ENCODE assay signal across 15 mouse cellular contexts in the genomic region with DNA sequence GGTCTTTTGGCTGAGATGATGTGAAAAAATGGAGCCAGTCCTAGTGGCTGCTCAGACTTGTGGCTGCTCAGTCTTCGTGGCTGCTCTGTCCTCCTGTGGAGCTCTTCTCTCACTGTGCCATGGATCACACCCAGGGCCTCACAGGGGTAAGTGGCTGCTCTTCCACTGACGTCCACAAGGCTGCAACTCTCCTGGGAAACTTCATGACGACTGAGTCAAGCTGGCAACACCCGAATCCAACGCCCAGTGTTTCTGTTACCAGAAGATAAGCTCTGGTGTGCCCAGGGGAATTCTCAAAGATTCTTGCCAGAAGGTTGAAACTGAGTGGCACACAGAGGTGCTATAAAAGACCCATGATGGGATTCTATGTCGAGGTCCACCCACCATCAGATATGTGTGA. TPM values are rescaled to one million over a fixed set of nuclear protein-coding genes. Genes with fewer than 3 reads are reported as not detected.
DNase-seq lines count a peak whose midpoint lies in the region; ATAC-seq and TF ChIP-seq lines count a peak whose summit lies in the region.
"Had no signal": no experiment of that assay in that cellular context is flagged by ENCODE, and none has a peak within 500 bp of the region (broad histone marks: within the 10 kb centered on the region; RNA-seq: fewer than 3 reads in every experiment).

No protein-coding gene starts in this region.

- no peak overlapping the region for H3K4me2 ChIP-seq in liver, embryonic 11.5 days
- H3K4me2 ChIP-seq in stomach, embryonic 14.5 days (replicated peaks; ENCODE audit: low read depth, low read length): no peak overlapping the region
- H3K4me2 ChIP-seq: embryonic facial prominence, embryonic 12.5 days; heart, embryonic 15.5 days; hindbrain, embryonic 12.5 days; midbrain, embryonic 11.5 days had no signal

- H3K27ac ChIP-seq in heart, adult 2 months: no peak overlapping the region
- no peak overlapping the region for H3K27ac ChIP-seq in liver, embryonic 11.5 days (ENCODE audit: low read depth, low read length)
- H3K27ac ChIP-seq in stomach, embryonic 14.5 days (ENCODE audit: low read length): no peak overlapping the region
- no peak overlapping the region for H3K27ac ChIP-seq in gastrocnemius, adult 2 months
- H3K27ac ChIP-seq: embryonic facial prominence, embryonic 12.5 days; heart, embryonic 15.5 days; hindbrain, embryonic 12.5 days had no signal

- WGBS in heart, adult 2 months: 50% methylated on average over 6 of the region's 6 CpGs
- 52% methylated on average over 6 of the region's 6 CpGs for WGBS in liver, embryonic 11.5 days
- WGBS in stomach, embryonic 14.5 days: 69% methylated on average over 6 of the region's 6 CpGs

- no peak overlapping the region for H3K4me3 ChIP-seq in heart, adult 2 months
- no peak overlapping the region for H3K4me3 ChIP-seq in liver, embryonic 11.5 days (ENCODE audit: low read depth, low read length)
- no peak overlapping the region for H3K4me3 ChIP-seq in stomach, embryonic 14.5 days (ENCODE audit: low read depth, low read length)
- no peak overlapping the region for H3K4me3 ChIP-seq in gastrocnemius, adult 2 months
- H3K4me3 ChIP-seq: embryonic facial prominence, embryonic 12.5 days; heart, embryonic 15.5 days; hindbrain, embryonic 12.5 days had no signal

- no peak overlapping the region for H3K9ac ChIP-seq in heart, adult 2 months (ENCODE audit: low read depth, low read length)
- no peak overlapping the region for H3K9ac ChIP-seq in liver, embryonic 11.5 days (ENCODE audit: low read depth, low read length)
- no peak overlapping the region for H3K9ac ChIP-seq in stomach, embryonic 14.5 days (replicated peaks; ENCODE audit: low read depth, low read length)
- H3K9ac ChIP-seq: embryonic facial prominence, embryonic 12.5 days; heart, embryonic 15.5 days; hindbrain, embryonic 12.5 days had no signal

- TF ChIP-seq CTCF in heart, adult 2 months (IDR thresholded peaks at IDR 0.05): 0 out of 2 replicates have a peak, but pooled peaks have one; percentile 10
- no peak for TF ChIP-seq CTCF in gastrocnemius, adult 2 months (IDR thresholded peaks at IDR 0.05)

- no peaks in the 10 kb centered on the region for H3K27me3 ChIP-seq in heart, adult 2 months (ENCODE audit: control insufficient read depth, insufficient read depth, low read length)
- H3K27me3 ChIP-seq in liver, embryonic 11.5 days (replicated peaks; ENCODE audit: control insufficient read depth, insufficient read depth, low read length): no peaks in the 10 kb centered on the region
- H3K27me3 ChIP-seq in stomach, embryonic 14.5 days (ENCODE audit: control insufficient read depth, insufficient read depth, low read length): no peaks in the 10 kb centered on the region
- H3K27me3 ChIP-seq: embryonic facial prominence, embryonic 12.5 days; heart, embryonic 15.5 days; hindbrain, embryonic 12.5 days had no signal

- H3K9me3 ChIP-seq in liver, embryonic 11.5 days (ENCODE audit: control insufficient read depth, low read length): no peaks in the 10 kb centered on the region
- H3K9me3 ChIP-seq in stomach, embryonic 14.5 days (ENCODE audit: control insufficient read depth, low read depth, low read length): no peaks in the 10 kb centered on the region
- H3K9me3 ChIP-seq: embryonic facial prominence, embryonic 12.5 days; heart, embryonic 15.5 days; hindbrain, embryonic 12.5 days had no signal

- DNase-seq in heart, adult 2 months: no peak
- no peak for DNase-seq in heart, adult 9 months (ENCODE audit: low spot score in 2 of 2)
- DNase-seq in adipocyte (ENCODE audit: low spot score): peak; percentile 13
- DNase-seq in liver, embryonic 11.5 days (ENCODE audit: low spot score): no peak
- DNase-seq in gastrocnemius, adult 2 months: no peak
- DNase-seq in urinary bladder, postnatal 36 days (ENCODE audit: low spot score in 2 of 2): no peak
- DNase-seq in kidney, postnatal 4 days: no peak
- DNase-seq: adrenal gland, postnatal 25 days; cerebellum, adult 11 months; layer of hippocampus, adult 9-11 months had no signal

- no peaks in the 10 kb centered on the region for H3K36me3 ChIP-seq in heart, adult 2 months (ENCODE audit: control insufficient read depth, insufficient read depth, low read length)
- no peaks in the 10 kb centered on the region for H3K36me3 ChIP-seq in liver, embryonic 11.5 days (ENCODE audit: control insufficient read depth, insufficient read depth, low read length)
- H3K36me3 ChIP-seq in stomach, embryonic 14.5 days (ENCODE audit: control insufficient read depth, insufficient read depth, low read length): no peaks in the 10 kb centered on the region
- H3K36me3 ChIP-seq: embryonic facial prominence, embryonic 12.5 days; heart, embryonic 15.5 days; hindbrain, embryonic 12.5 days had no signal

- no peaks in the 10 kb centered on the region for H3K4me1 ChIP-seq in heart, adult 2 months (ENCODE audit: control insufficient read depth, insufficient read depth, low read length)
- H3K4me1 ChIP-seq in liver, embryonic 11.5 days (replicated peaks; ENCODE audit: control insufficient read depth, insufficient read depth, low read length): peaks cover 6% of the 10 kb centered on the region
- H3K4me1 ChIP-seq in stomach, embryonic 14.5 days (ENCODE audit: control insufficient read depth, insufficient read depth, low read length): no peaks in the 10 kb centered on the region
- H3K4me1 ChIP-seq: embryonic facial prominence, embryonic 12.5 days; heart, embryonic 15.5 days; hindbrain, embryonic 12.5 days had no signal

- ATAC-seq in liver, embryonic 11.5 days (replicated peaks; ENCODE audit: low FRiP score): peak; percentile 51; the same call in 1 of the 2 replicates
- peak; percentile 53; the same call in 1 of the 2 replicates for ATAC-seq in stomach, embryonic 14.5 days (ENCODE audit: insufficient number of reproducible peaks, insufficient read depth, low FRiP score, low read depth)

- TF ChIP-seq EP300 in heart, adult 2 months (IDR thresholded peaks at IDR 0.05; ENCODE audit: insufficient read depth, low read depth, low read length): no peak

- TF ChIP-seq POLR2A in heart, adult 2 months (IDR thresholded peaks at IDR 0.05; ENCODE audit: insufficient read depth, low read depth, low read length): no peak

- H3K79me2 ChIP-seq in heart, adult 2 months (replicated peaks; ENCODE audit: control insufficient read depth, insufficient read depth, low read length): no peaks in the 10 kb centered on the region

- intact Hi-C loops in heart, adult 2 months (cut with DNase I): no loop called here
- intact Hi-C loops in gastrocnemius, adult 2 months (cut with DNase I): no loop called here

RNA-seq across cellular contexts. Expression of a gene that starts 13.8 kb away (rescaled TPM):
- 10 to 100 TPM; 11.0 to 12.9 TPM for total RNA-seq in heart, adult 2 months (2021)
- 11.6 and 14.3 TPM in 2 replicates for polyA plus RNA-seq in heart, adult 2 months (2012; rRNA removed)
- polyA plus RNA-seq in liver, embryonic 11.5 days (2014; fragmentation: Nextera tagmentation; extraction: Ambion mirVana): 13.1 and 16.6 TPM in 2 replicates
- polyA plus RNA-seq in stomach, embryonic 14.5 days (2014; fragmentation: Nextera tagmentation; extraction: Ambion mirVana): 27.6 and 29.3 TPM in 2 replicates
- total RNA-seq in gastrocnemius, adult 2 months (2021): 10 to 100 TPM; 12.0 to 13.1 TPM
